Mouse (Mus musculus): ENCODE measurements around the gene Olfr1124.
"Not testable (repeated sequence)": the region's sequence is repeated elsewhere in the genome, so short reads cannot be mapped to it uniquely, and the experiment has no call there.

The Olfr1124 gene

DNA sequence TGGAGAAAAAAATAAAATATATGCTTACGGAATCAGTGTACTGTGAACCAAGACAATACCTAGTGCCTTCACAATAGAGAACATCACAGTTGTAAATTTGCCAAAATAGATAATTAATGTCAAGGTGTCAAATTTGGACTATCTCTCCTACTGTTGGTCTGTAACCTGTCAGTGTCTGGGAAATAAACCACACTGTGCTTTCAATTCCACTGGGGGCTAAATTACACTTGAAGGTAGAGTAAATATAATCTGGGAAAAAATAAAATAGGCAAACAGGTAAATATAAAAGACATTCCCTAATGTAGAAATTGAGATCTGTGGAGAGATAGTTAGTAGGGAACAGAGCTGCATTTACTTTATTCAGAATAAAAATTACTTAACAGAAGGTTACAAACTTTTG lies at the start of gene Olfr1124:
Gene Olfr1124 (plus strand): TSS at position 301 of the 400 bp plus-strand sequence.
- DNase-seq (ENCODE audit: low read depth): no peak

DNA sequence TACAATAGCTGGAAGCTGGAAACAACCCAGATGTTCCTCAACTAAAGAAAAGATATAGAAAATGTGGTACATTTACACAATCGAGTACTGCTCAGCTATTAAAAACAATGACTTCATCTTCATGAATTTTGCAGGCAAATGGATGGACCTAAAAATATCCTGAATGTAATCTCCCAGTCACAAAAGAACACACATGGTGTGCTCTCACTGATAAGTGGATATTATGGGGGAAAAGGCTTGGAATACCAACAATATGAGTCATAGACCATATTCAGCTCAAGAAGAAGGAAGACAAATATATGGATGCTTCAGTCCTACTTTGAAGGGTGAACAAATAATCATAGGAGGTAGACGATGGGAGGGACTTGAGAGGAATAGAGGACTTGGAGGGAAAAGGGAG lies 46.1 kb upstream of the Olfr1124 start:
- DNase-seq (ENCODE audit: low read depth): no peak

DNA sequence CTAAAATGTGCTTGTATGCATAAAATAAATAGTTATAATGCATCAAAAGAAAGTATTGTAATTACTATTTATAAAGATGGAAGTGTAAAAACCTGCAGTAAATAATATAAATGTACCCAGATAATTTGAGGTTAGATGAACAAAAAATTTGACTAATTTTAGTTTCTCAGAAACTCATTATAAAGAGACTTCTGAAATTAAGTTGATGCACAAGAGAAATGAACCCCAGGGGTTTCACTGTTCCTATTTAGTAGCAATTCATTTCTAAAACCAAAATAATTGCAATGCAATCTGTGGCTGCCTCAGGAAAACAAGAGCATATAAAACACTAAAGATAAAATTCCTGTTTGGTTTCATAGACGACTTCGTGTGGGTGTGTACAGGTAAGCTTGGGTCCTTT lies 44.5 kb upstream of the Olfr1124 start, which contains the start of gene Olfr1122:
Gene Olfr1122 (plus strand): TSS at position 301 of the 400 bp plus-strand sequence.
- no peak for DNase-seq (ENCODE audit: low read depth)

DNA sequence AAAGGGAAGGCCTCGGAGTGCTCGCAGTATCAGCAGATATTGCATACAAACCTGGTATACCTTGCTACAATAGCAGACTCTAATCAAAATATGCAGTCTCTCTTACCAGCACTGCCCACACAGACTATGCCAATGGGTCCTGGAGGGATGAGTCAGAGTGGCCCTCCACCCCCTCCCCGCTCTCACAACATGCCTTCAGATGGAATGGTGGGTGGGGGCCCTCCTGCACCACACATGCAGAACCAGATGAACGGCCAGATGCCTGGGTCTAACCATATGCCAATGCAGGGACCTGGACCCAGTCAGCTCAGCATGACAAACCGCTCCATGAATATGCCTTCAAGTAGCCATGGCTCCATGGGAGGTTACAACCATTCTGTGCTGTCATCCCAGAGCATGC lies 36.5 kb upstream of the Olfr1124 start:
- DNase-seq (ENCODE audit: low read depth): not testable (repeated sequence)

- DNase-seq (ENCODE audit: low read depth): not testable (repeated sequence)
These were observed 35.4 kb upstream of the Olfr1124 start for GRCm38 (mm10) chr2:87394686-87395085.

GRCm38 (mm10) chr2:87416335-87416734 lies 13.7 kb upstream of the Olfr1124 start, which contains the start of gene Olfr1123:
Olfr1123 (plus strand) TSS chr2:87416635.
- no peak for DNase-seq (ENCODE audit: low read depth)

GRCm38 (mm10) chr2:87437731-87438130 lies 7.7 kb downstream of the Olfr1124 start:
- DNase-seq (ENCODE audit: low read depth): no peak

DNA sequence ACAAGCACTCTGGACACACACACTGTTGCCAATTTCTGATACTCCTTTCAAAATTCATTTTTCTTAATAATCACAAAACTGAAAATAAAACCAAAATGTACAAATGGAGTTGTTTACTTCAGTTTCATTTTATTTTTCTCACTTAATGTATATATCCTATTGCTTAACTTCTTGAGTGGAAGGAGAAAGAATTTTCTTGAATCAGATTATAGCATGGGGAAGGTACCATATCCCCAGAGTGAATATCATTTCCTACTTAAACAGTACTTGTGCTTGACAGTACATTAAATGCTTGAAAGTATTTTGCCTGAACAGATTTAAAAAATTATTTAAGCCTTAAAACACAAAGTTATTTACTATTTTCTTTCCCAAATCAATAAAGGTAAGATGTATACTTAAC lies 23.6 kb downstream of the Olfr1124 start, which contains the start of gene Olfr1126:
Gene Olfr1126 (plus strand): TSS at position 301 of the 400 bp plus-strand sequence.
- DNase-seq (ENCODE audit: low read depth): no peak

GRCm38 (mm10) chr2:87461769-87462168 lies 31.7 kb downstream of the Olfr1124 start:
- DNase-seq (ENCODE audit: low read depth): no peak

GRCm38 (mm10) chr2:87480207-87480606 lies 50.1 kb downstream of the Olfr1124 start:
- no peak for DNase-seq (ENCODE audit: low read depth)

- no peak for DNase-seq (ENCODE audit: low read depth)
These were observed 51.1 kb downstream of the Olfr1124 start for GRCm38 (mm10) chr2:87481158-87481557.

DNA sequence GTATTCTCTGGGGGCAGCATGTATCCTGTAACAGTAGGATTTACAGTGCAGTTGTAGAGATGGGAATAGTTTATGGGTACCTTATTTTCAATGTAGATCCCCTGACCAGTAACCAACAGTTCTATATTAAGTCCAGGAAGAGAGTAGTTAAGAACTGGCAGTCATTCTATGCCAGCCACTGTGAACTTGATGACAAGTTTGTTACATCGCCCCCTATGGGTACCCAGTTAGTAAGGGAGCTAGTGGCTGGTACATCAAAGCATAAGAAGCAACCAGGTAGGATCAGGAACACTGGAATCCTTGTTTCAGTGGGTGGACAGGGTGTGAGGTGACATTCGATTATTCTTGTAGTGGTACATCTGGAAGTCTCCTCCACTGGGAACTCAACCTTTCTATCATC lies 52.2 kb downstream of the Olfr1124 start:
- DNase-seq (ENCODE audit: low read depth): no peak

All from c-Kit-positive CD71-positive TER-119-negative erythroid progenitor cells, embryonic 14.5 days (primary cell).